Mouse (Mus musculus) hindbrain, embryonic 15.5 days (tissue): ENCODE measurements at regions not wholly inside any gene's neighbourhood (a gene's known extent, or its start where the extent isn't known, plus 50 kb on each side); places are given as distances from the start of the nearest gene placed in this dataset.

Source experiments
- ATAC-seq: fragments of 200-750 bp; cut with Nextera tagmentation; 2 replicates; pipeline ENCODE4 v1.8.0; 2017; ENCODE audit warnings: low read depth, moderate number of reproducible peaks, moderate TSS enrichment; ENCODE audit not compliant: low FRiP score
- H3K27ac ChIP-seq: fragments of 300-500 bp; sonication (generic); replicated peaks from 2 replicates; pipeline ENCODE4 v1.5.1; 2015; ENCODE audit warnings: mild to moderate bottlenecking, inconsistent platforms
- H3K27me3 ChIP-seq: fragments of 300-500 bp; sonication (generic); 2 replicates; pipeline ENCODE4 v1.6.1; 2015; ENCODE audit warnings: control low read depth, inconsistent platforms
- H3K36me3 ChIP-seq: fragments of 300-500 bp; sonication (generic); 2 replicates; pipeline ENCODE4 v1.6.1; 2015; ENCODE audit warnings: control low read depth, inconsistent platforms
- H3K4me1 ChIP-seq: fragments of 300-500 bp; sonication (generic); replicated peaks from 2 replicates; pipeline ENCODE4 v1.6.1; 2015; ENCODE audit warnings: control low read depth, inconsistent platforms
- H3K4me2 ChIP-seq: fragments of 300-500 bp; sonication (generic); 2 replicates; pipeline ENCODE4 v1.6.1; 2015; ENCODE audit warnings: moderate library complexity, mild to moderate bottlenecking, inconsistent platforms
- H3K4me3 ChIP-seq: fragments of 300-500 bp; sonication (generic); 2 replicates; pipeline ENCODE4 v1.5.1; 2015; ENCODE audit warnings: mild to moderate bottlenecking, inconsistent platforms
- H3K9ac ChIP-seq: fragments of 300-500 bp; sonication (generic); 2 replicates; pipeline ENCODE4 v1.6.1; 2015; ENCODE audit warnings: inconsistent platforms
- H3K9me3 ChIP-seq: fragments of 300-500 bp; sonication (generic); 2 replicates; pipeline ENCODE4 v1.6.1; 2016; ENCODE audit warnings: control low read depth, inconsistent platforms
- WGBS: fragments of 180-500 bp; shearing (Covaris S2); methylation state at CpG from one replicate; pipeline ENCODE4 v1.1.7; 2015; 5-methylcytosine and 5-hydroxymethylcytosine counted together

GRCm38 (mm10) chr17:84056469-84056868 is 131.3 kb downstream of the Zfp36l2 start:
- H3K9ac ChIP-seq, result no peak overlapping the region
- H3K4me3 ChIP-seq, result no peak overlapping the region
- H3K27ac ChIP-seq, result no peak overlapping the region
- ATAC-seq, result no peak
- no peaks in the 10 kb centered on the region for H3K36me3 ChIP-seq
- WGBS, result 77% methylated on average over 4 of the region's 4 CpGs
- no peaks in the 10 kb centered on the region for H3K27me3 ChIP-seq
- H3K4me2 ChIP-seq, result no peak overlapping the region
- peaks cover 21% of the 10 kb centered on the region for H3K4me1 ChIP-seq
- no peaks in the 10 kb centered on the region for H3K9me3 ChIP-seq

- Histone ChIP-seq H3K4me2 (no peak overlapping the region), H3K27me3 (no peaks in the 10 kb centered on the region), H3K9me3 (no peaks in the 10 kb centered on the region), H3K27ac (no peak overlapping the region), H3K4me3 (no peak overlapping the region), H3K36me3 (no peaks in the 10 kb centered on the region), H3K9ac (no peak overlapping the region), H3K4me1 (no peaks in the 10 kb centered on the region)
- ATAC-seq, result no peak
- WGBS, result 83% methylated on average over 8 of the region's 8 CpGs
Measured at GRCm38 (mm10) chr17:84052437-84052836, 135.3 kb downstream of the Zfp36l2 start.

- Histone ChIP-seq H3K4me2 (no peak overlapping the region), H3K36me3 (no peaks in the 10 kb centered on the region), H3K27ac (no peak overlapping the region), H3K27me3 (no peaks in the 10 kb centered on the region), H3K9me3 (no peaks in the 10 kb centered on the region), H3K9ac (no peak overlapping the region), H3K4me1 (no peaks in the 10 kb centered on the region), H3K4me3 (no peak overlapping the region)
- 65% methylated on average over 9 of the region's 9 CpGs for WGBS
- ATAC-seq, result no peak
Measured at GRCm38 (mm10) chr17:84051212-84051611, 136.5 kb downstream of the Zfp36l2 start.

GRCm38 (mm10) chr17:84048533-84048932 is 139.2 kb downstream of the Zfp36l2 start:
- no peak overlapping the region for H3K4me3 ChIP-seq
- H3K9me3 ChIP-seq, result no peaks in the 10 kb centered on the region
- no peak overlapping the region for H3K4me2 ChIP-seq
- ATAC-seq, result no peak; the same call in 1 of the 2 replicates
- no peaks in the 10 kb centered on the region for H3K27me3 ChIP-seq
- no peak overlapping the region for H3K9ac ChIP-seq
- no peaks in the 10 kb centered on the region for H3K36me3 ChIP-seq
- H3K27ac ChIP-seq, result peak overlapping the region; percentile 26; the same call in 1 of the 2 replicates
- 0 out of 2 replicates have a peak, but pooled peaks cover 5% of the 10 kb centered on the region for H3K4me1 ChIP-seq
- WGBS, result 50% methylated on average over 6 of the region's 6 CpGs

GRCm38 (mm10) chr17:84047520-84047919 is 140.2 kb downstream of the Zfp36l2 start:
- Histone ChIP-seq H3K27ac (no peak overlapping the region), H3K4me3 (no peak overlapping the region), H3K27me3 (no peaks in the 10 kb centered on the region), H3K9me3 (no peaks in the 10 kb centered on the region), H3K4me1 (0 out of 2 replicates have a peak, but pooled peaks cover 5% of the 10 kb centered on the region), H3K4me2 (no peak overlapping the region), H3K36me3 (no peaks in the 10 kb centered on the region), H3K9ac (no peak overlapping the region)
- ATAC-seq, result no peak
- WGBS, result 89% methylated on average over 1 of the region's 1 CpGs

GRCm38 (mm10) chr17:84045812-84046211 is 141.9 kb downstream of the Zfp36l2 start:
- Histone ChIP-seq H3K4me2 (no peak overlapping the region), H3K27ac (no peak overlapping the region), H3K9me3 (peaks cover 1% of the 10 kb centered on the region; the same call in 1 of the 2 replicates), H3K4me1 (0 out of 2 replicates have a peak, but pooled peaks cover 5% of the 10 kb centered on the region), H3K27me3 (no peaks in the 10 kb centered on the region), H3K9ac (no peak overlapping the region), H3K4me3 (no peak overlapping the region), H3K36me3 (no peaks in the 10 kb centered on the region)
- ATAC-seq, result no peak
- WGBS, result 89% methylated on average over 1 of the region's 1 CpGs

GRCm38 (mm10) chr17:84044472-84044936 is 143.2 kb downstream of the Zfp36l2 start:
- Histone ChIP-seq H3K4me2 (no peak overlapping the region), H3K27ac (no peak overlapping the region), H3K9ac (no peak overlapping the region), H3K4me1 (0 out of 2 replicates have a peak, but pooled peaks cover 5% of the 10 kb centered on the region), H3K4me3 (no peak overlapping the region), H3K9me3 (peaks cover 4% of the 10 kb centered on the region; the same call in 1 of the 2 replicates), H3K27me3 (no peaks in the 10 kb centered on the region), H3K36me3 (no peaks in the 10 kb centered on the region)
- WGBS, result 64% methylated on average over 5 of the region's 5 CpGs
- peak; percentile 30; the same call in 1 of the 2 replicates for ATAC-seq

- H3K9me3 ChIP-seq, result peaks cover 4% of the 10 kb centered on the region; the same call in 1 of the 2 replicates
- H3K9ac ChIP-seq, result no peak overlapping the region
- 86% methylated on average over 2 of the region's 2 CpGs for WGBS
- ATAC-seq, result no peak
- no peaks in the 10 kb centered on the region for H3K36me3 ChIP-seq
- H3K27ac ChIP-seq, result no peak overlapping the region
- H3K4me2 ChIP-seq, result no peak overlapping the region
- 0 out of 2 replicates have a peak, but pooled peaks cover 5% of the 10 kb centered on the region for H3K4me1 ChIP-seq
- no peak overlapping the region for H3K4me3 ChIP-seq
- H3K27me3 ChIP-seq, result no peaks in the 10 kb centered on the region
Measured at GRCm38 (mm10) chr17:84043102-84043501, 144.6 kb downstream of the Zfp36l2 start.

- H3K9ac ChIP-seq, result no peak overlapping the region
- 0 out of 2 replicates have a peak, but pooled peaks cover 6% of the 10 kb centered on the region for H3K4me1 ChIP-seq
- no peak overlapping the region for H3K4me3 ChIP-seq
- H3K4me2 ChIP-seq, result no peak overlapping the region
- no peaks in the 10 kb centered on the region for H3K36me3 ChIP-seq
- 81% methylated on average over 10 of the region's 10 CpGs for WGBS
- no peak for ATAC-seq
- H3K27ac ChIP-seq, result no peak overlapping the region
- peaks cover 4% of the 10 kb centered on the region; the same call in 1 of the 2 replicates for H3K9me3 ChIP-seq
- H3K27me3 ChIP-seq, result no peaks in the 10 kb centered on the region
Measured at GRCm38 (mm10) chr17:84039444-84039843, 148.3 kb downstream of the Zfp36l2 start.

GRCm38 (mm10) chr17:84037580-84038304 is 150.0 kb downstream of the Zfp36l2 start:
- peaks cover 4% of the 10 kb centered on the region; the same call in 1 of the 2 replicates for H3K9me3 ChIP-seq
- ATAC-seq, result no peak

GRCm38 (mm10) chr17:84036056-84036455 is 151.7 kb downstream of the Zfp36l2 start:
- ATAC-seq, result no peak
- no peaks in the 10 kb centered on the region for H3K36me3 ChIP-seq
- H3K9ac ChIP-seq, result no peak overlapping the region
- 0 out of 2 replicates have a peak, but pooled peaks cover 4% of the 10 kb centered on the region for H3K4me1 ChIP-seq
- peaks cover 4% of the 10 kb centered on the region; the same call in 1 of the 2 replicates for H3K9me3 ChIP-seq
- 83% methylated on average over 6 of the region's 6 CpGs for WGBS
- no peak overlapping the region for H3K4me3 ChIP-seq
- H3K4me2 ChIP-seq, result no peak overlapping the region
- no peak overlapping the region for H3K27ac ChIP-seq
- H3K27me3 ChIP-seq, result no peaks in the 10 kb centered on the region

More at GRCm38 (mm10) chr17:84037580-84038304, 150.0 kb downstream of the Zfp36l2 start:
- WGBS, result 63% methylated on average over 11 of the region's 11 CpGs
- no peak overlapping the region for H3K27ac ChIP-seq
- H3K9ac ChIP-seq, result no peak overlapping the region
- H3K27me3 ChIP-seq, result no peaks in the 10 kb centered on the region
- H3K4me3 ChIP-seq, result no peak overlapping the region
- no peaks in the 10 kb centered on the region for H3K36me3 ChIP-seq
- 0 out of 2 replicates have a peak, but pooled peaks cover 4% of the 10 kb centered on the region for H3K4me1 ChIP-seq
- H3K4me2 ChIP-seq, result no peak overlapping the region

- Histone ChIP-seq H3K9me3 (no peaks in the 10 kb centered on the region), H3K27me3 (no peaks in the 10 kb centered on the region), H3K36me3 (no peaks in the 10 kb centered on the region), H3K4me1 (0 out of 2 replicates have a peak, but pooled peaks cover 4% of the 10 kb centered on the region), H3K27ac (no peak overlapping the region), H3K4me2 (no peak overlapping the region), H3K9ac (no peak overlapping the region), H3K4me3 (no peak overlapping the region)
- 97% methylated on average over 1 of the region's 1 CpGs for WGBS
- ATAC-seq, result no peak
Measured at GRCm38 (mm10) chr17:84034801-84035200, 152.9 kb downstream of the Zfp36l2 start.
